Mouse (Mus musculus) C2C12 (cell line): ENCODE data around the gene Rnf227. TPM values are rescaled to one million over a fixed set of nuclear protein-coding genes. Genes with fewer than 3 reads are reported as not detected.

ENCODE experiments used
- H3K27me3 ChIP-seq: one replicate; pipeline ENCODE4 v1.6.1; 2011; ENCODE audit not compliant: control insufficient read depth, insufficient read depth, insufficient read length
- H3K36me3 ChIP-seq: one replicate; pipeline ENCODE4 v1.6.1; 2011; ENCODE audit not compliant: control insufficient read depth, insufficient read depth
- H3K4me3 ChIP-seq: one replicate; pipeline ENCODE4 v1.5.1; 2011; ENCODE audit warnings: mild to moderate bottlenecking, control low read depth; ENCODE audit not compliant: poor library complexity, insufficient read depth, severe bottlenecking
- H3K79me2 ChIP-seq: one replicate; pipeline ENCODE4 v1.6.1; 2011; ENCODE audit not compliant: control insufficient read depth, insufficient read depth
- H3K79me3 ChIP-seq: one replicate; pipeline ENCODE4 v1.6.1; 2011; ENCODE audit warnings: low read depth, control low read depth
- H3ac ChIP-seq: one replicate; pipeline ENCODE3; 2011; ENCODE audit warnings: low read depth; ENCODE audit not compliant: control insufficient read depth, insufficient read length
- CEBPB ChIP-seq: IDR thresholded peaks from one replicate; pipeline ENCODE4 v1.6.1; 2011; ENCODE audit warnings: low read depth, mild to moderate bottlenecking, control low read depth, moderate library complexity
- CTCF ChIP-seq: IDR thresholded peaks from one replicate; pipeline ENCODE4 v1.5.1; 2011; ENCODE audit not compliant: control insufficient read depth, insufficient read depth, insufficient read length
- FOSL1 ChIP-seq: IDR thresholded peaks from one replicate; pipeline ENCODE4 v1.8.0; 2011; ENCODE audit warnings: mild to moderate bottlenecking, low read length; ENCODE audit not compliant: poor library complexity, insufficient read depth, severe bottlenecking
- MAX ChIP-seq: IDR thresholded peaks from one replicate; pipeline ENCODE4 v1.6.1; 2011; ENCODE audit warnings: mild to moderate bottlenecking, control low read depth
- MYOD1 ChIP-seq: IDR thresholded peaks from one replicate; pipeline ENCODE4 v1.6.1; 2011; ENCODE audit warnings: low read depth; ENCODE audit not compliant: control insufficient read depth, insufficient read length
- MYOG ChIP-seq: IDR thresholded peaks from one replicate; pipeline ENCODE4 v1.6.1; 2011; ENCODE audit not compliant: control insufficient read depth, insufficient read length; ENCODE audit errors: extremely low read depth
- USF1 ChIP-seq: IDR thresholded peaks from one replicate; pipeline ENCODE4 v1.6.1; 2011; ENCODE audit warnings: low read depth, mild to moderate bottlenecking, control low read depth, moderate library complexity
- polyA plus RNA-seq: library from polyadenylated mRNA; unstranded; fragments of >200 nt; fragmentation: generic; extraction: Trizol; gene quantifications from one replicate; pipeline ENCODE4 v1.2.1, GENCODE M21; 2012; ENCODE audit warnings: missing spikeins

The Rnf227 gene
- polyA plus RNA-seq, 1 experiment, result 3.9 TPM

DNA sequence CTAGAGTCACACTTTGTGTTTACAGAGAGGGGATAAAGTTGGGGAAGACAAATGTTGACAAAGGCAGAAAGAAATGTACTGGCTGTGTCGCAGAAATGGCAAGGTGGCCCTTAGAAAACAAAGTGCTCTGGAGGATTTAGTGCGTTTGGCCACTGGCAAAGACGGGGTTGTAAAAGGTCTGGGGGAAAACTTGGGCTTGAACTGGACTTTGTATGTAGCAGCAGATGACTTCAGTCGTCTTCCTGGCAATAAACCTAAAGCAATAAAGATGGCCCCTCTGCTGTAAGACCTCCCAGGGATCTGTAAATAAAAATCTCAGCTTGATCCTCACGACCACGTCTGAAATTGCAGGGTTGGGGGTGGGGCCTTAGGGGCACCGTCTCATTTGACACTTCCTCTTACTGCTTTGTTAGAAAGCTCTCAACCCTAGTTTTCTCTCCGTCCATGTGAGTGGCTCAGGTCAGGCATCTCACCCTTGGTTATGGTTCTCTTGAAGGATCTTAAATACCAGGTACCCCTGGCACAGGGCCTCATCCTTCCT, 7.5 kb upstream of the Rnf227 start:
- Histone ChIP-seq H3K79me3 (no peaks in the 10 kb centered on the region), H3ac (no peak overlapping the region), H3K4me3 (no peak overlapping the region), H3K36me3 (no peaks in the 10 kb centered on the region), H3K27me3 (no peaks in the 10 kb centered on the region), H3K79me2 (no peaks in the 10 kb centered on the region)
- no peak for TF ChIP-seq CTCF

GRCm38 (mm10) chr11:69333922-69334321, 6.3 kb upstream of the Rnf227 start:
- no peaks in the 10 kb centered on the region for H3K27me3 ChIP-seq
- no peaks in the 10 kb centered on the region for H3K36me3 ChIP-seq
- H3K4me3 ChIP-seq, result no peak overlapping the region
- H3ac ChIP-seq, result no peak overlapping the region
- no peaks in the 10 kb centered on the region for H3K79me2 ChIP-seq
- TF ChIP-seq USF1 (no peak), MYOG (no peak), MAX (peak; percentile 29)
- no peaks in the 10 kb centered on the region for H3K79me3 ChIP-seq

DNA sequence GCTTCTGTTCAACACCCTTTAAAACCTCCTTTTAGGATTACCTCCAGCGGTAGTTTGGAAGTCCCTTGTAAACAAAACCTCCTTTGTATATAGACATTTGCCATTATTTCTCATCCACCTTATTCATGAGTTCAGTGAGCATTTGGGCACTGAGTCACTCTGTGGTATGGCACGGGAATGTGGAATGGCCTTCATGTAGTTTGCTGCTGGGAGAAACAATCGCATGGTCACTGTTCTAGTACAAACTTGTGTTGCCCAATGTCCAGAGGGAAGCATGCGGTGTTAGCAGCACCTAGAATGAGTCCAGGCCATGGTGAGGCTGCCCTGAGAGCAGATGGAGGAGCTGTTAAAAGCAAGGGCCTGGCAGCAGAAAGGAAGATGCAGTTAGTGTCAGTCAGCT, 5.5 kb upstream of the Rnf227 start:
- TF ChIP-seq CEBPB, result peak; percentile 87
- TF ChIP-seq USF1, result no peak
- TF ChIP-seq FOSL1, result peak; percentile 68
- TF ChIP-seq MAX, result peak; percentile 93
- no peak for TF ChIP-seq MYOD1
- TF ChIP-seq CTCF, result no peak
- TF ChIP-seq MYOG, result no peak

DNA sequence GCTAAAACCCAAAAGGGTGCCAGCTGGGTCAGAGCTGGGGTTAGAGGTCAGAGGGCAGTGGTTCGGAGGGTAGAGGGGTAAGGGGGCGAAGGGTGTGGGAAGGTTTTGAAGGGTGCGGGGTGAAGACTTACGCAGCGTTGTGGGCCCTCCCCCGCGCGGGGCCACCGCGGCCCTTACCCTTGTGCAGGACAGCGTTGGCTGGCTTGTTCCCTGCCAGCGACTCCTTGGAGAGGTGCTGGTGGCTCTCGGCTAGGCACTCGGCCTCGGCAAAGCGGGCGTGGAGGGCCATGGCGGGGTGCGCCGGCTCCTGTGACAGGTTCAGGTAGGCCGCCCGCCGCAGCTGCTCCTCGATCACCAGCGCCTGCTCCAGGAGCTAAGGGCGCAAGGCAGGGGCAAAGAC, 6.2 kb downstream of the Rnf227 start:
- Histone ChIP-seq H3K79me3 (no peaks in the 10 kb centered on the region), H3K36me3 (peaks cover 75% of the 10 kb centered on the region), H3ac (no peak overlapping the region), H3K4me3 (no peak overlapping the region), H3K79me2 (no peaks in the 10 kb centered on the region), H3K27me3 (no peaks in the 10 kb centered on the region)
- TF ChIP-seq MYOD1 (no peak), USF1 (no peak), MYOG (no peak), MAX (no peak), CTCF (no peak), FOSL1 (no peak), CEBPB (no peak)

More for the DNA sequence above, 5.5 kb upstream of the Rnf227 start:
- Histone ChIP-seq H3K79me2 (no peaks in the 10 kb centered on the region), H3ac (no peak overlapping the region), H3K4me3 (no peak overlapping the region), H3K79me3 (no peaks in the 10 kb centered on the region), H3K27me3 (no peaks in the 10 kb centered on the region), H3K36me3 (no peaks in the 10 kb centered on the region)

DNA sequence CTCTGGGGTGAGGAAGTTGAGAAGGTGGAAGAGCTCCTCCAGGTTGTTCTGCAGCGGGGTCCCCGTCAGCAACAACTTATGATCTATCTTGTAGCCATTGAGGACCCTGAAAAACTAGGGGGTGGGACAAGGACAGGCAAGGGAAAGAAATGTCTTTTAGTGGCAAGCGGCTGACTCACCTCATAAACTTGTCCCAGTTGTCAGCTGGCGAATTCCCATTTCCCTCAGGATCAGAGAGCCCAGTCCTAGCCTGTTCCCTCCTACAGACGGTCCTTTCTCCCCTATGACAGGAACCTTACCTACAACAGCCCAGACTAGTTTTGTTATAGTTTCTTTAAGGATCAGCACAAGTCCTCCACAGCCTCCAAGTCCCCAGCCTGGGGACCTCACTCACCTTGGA, 16.3 kb downstream of the Rnf227 start:
- H3K36me3 ChIP-seq, result peaks cover 93% of the 10 kb centered on the region
- H3K79me3 ChIP-seq, result no peaks in the 10 kb centered on the region

DNA sequence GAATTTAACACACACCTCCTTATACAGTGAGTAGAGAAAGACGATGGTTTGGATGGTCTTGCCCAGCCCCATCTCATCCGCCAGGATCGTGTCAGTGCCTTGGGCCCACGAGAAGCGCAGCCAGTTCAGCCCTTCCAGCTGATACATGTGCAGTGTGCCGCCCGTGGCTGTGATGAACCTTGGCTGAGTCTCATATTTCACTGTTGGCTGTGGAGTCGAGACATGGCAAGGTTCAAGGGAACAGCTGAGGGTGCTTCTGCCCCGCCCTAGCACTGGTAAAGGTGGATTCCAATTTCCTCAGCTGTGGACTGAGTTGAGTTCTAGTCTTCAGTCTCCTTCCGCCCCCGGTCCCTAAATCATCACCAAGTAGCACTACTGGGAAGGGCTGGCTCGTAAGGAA, 17.4 kb downstream of the Rnf227 start:
- Histone ChIP-seq H3K79me2 (no peaks in the 10 kb centered on the region), H3K27me3 (no peaks in the 10 kb centered on the region), H3K4me3 (no peak overlapping the region), H3K36me3 (peaks cover 91% of the 10 kb centered on the region), H3K79me3 (no peaks in the 10 kb centered on the region), H3ac (no peak overlapping the region)
- TF ChIP-seq MYOD1 (no peak), CEBPB (no peak), FOSL1 (no peak), CTCF (no peak), MAX (no peak), USF1 (no peak), MYOG (no peak)

More for the DNA sequence above, 16.3 kb downstream of the Rnf227 start:
- H3ac ChIP-seq, result no peak overlapping the region
- no peaks in the 10 kb centered on the region for H3K27me3 ChIP-seq
- TF ChIP-seq FOSL1 (no peak), CTCF (no peak), MYOD1 (no peak), USF1 (no peak), MAX (no peak), MYOG (no peak), CEBPB (no peak)
- H3K4me3 ChIP-seq, result no peak overlapping the region
- H3K79me2 ChIP-seq, result no peaks in the 10 kb centered on the region
